Mouse (Mus musculus) ES-Bruce4 (cell line): ENCODE data around the gene Rasal2. TPM values are rescaled to one million over a fixed set of nuclear protein-coding genes. Genes with fewer than 3 reads are reported as not detected.

Experiments
- H3K27ac ChIP-seq: 2 replicates; pipeline ENCODE4 v1.5.1; 2012; ENCODE audit warnings: low read length, inconsistent platforms; ENCODE audit not compliant: insufficient read depth
- H3K27me3 ChIP-seq: 2 replicates; pipeline ENCODE4 v1.6.1; 2012; ENCODE audit warnings: mild to moderate bottlenecking, low read length, inconsistent platforms; ENCODE audit not compliant: control insufficient read depth, poor library complexity, insufficient read depth, severe bottlenecking
- H3K36me3 ChIP-seq: 2 replicates; pipeline ENCODE4 v1.6.1; 2012; ENCODE audit warnings: inconsistent platforms, mild to moderate bottlenecking, low read length, moderate library complexity; ENCODE audit not compliant: control insufficient read depth, poor library complexity, insufficient read depth, severe bottlenecking
- H3K4me1 ChIP-seq: one replicate; pipeline ENCODE4 v1.8.1; 2011; ENCODE audit warnings: low read length; ENCODE audit not compliant: control insufficient read depth, insufficient read depth
- H3K4me3 ChIP-seq: 2 replicates; pipeline ENCODE4 v1.5.1; 2011; ENCODE audit warnings: low read depth, mild to moderate bottlenecking, low read length
- H3K9ac ChIP-seq: 2 replicates; pipeline ENCODE4 v1.6.1; 2012; ENCODE audit warnings: low read depth, mild to moderate bottlenecking, inconsistent platforms; ENCODE audit not compliant: poor library complexity, severe bottlenecking
- H3K9me3 ChIP-seq: replicated peaks from 2 replicates; pipeline ENCODE4 v1.6.1; 2012; ENCODE audit warnings: mild to moderate bottlenecking, low read length, inconsistent platforms; ENCODE audit not compliant: control insufficient read depth, poor library complexity, insufficient read depth, severe bottlenecking
- CTCF ChIP-seq: IDR thresholded peaks from one replicate; pipeline ENCODE4 v1.8.1; 2011; ENCODE audit warnings: low read depth, low read length
- EP300 ChIP-seq: IDR thresholded peaks from 2 replicates; pipeline ENCODE4 v1.6.1; 2011; ENCODE audit warnings: low read depth, low read length; ENCODE audit not compliant: insufficient read depth
- POLR2A ChIP-seq: IDR thresholded peaks from one replicate; pipeline ENCODE4 v1.8.1; 2011; ENCODE audit warnings: low read length; ENCODE audit not compliant: insufficient read depth
- polyA plus RNA-seq: library from polyadenylated mRNA; stranded (reverse); fragments of >200 nt; gene quantifications from 2 replicates; pipeline ENCODE4 v1.2.4, GENCODE M21; 2011; ENCODE audit warnings: low read depth; ENCODE audit not compliant: missing spikeins, insufficient read depth, insufficient read length

The Rasal2 gene
- polyA plus RNA-seq, 1 experiment = 11.6 TPM

GRCm38 (mm10) chr1:157280781-157281180 lies 131.6 kb downstream of the Rasal2 start:
- Histone ChIP-seq H3K9me3 (no peaks in the 10 kb centered on the region), H3K4me1 (no peaks in the 10 kb centered on the region), H3K27ac (no peak overlapping the region), H3K9ac (no peak overlapping the region), H3K4me3 (no peak overlapping the region), H3K27me3 (no peaks in the 10 kb centered on the region), H3K36me3 (no peaks in the 10 kb centered on the region)
- TF ChIP-seq POLR2A (no peak), EP300 (no peak), CTCF (no peak)

- Histone ChIP-seq H3K9me3 (no peaks in the 10 kb centered on the region), H3K27ac (no peak overlapping the region), H3K9ac (no peak overlapping the region), H3K27me3 (no peaks in the 10 kb centered on the region), H3K4me1 (no peaks in the 10 kb centered on the region), H3K36me3 (no peaks in the 10 kb centered on the region), H3K4me3 (no peak overlapping the region)
- TF ChIP-seq POLR2A (no peak), CTCF (no peak), EP300 (no peak)
Measured at GRCm38 (mm10) chr1:157275672-157276307, 136.6 kb downstream of the Rasal2 start.

GRCm38 (mm10) chr1:157267894-157268293 lies 144.5 kb downstream of the Rasal2 start:
- H3K36me3 ChIP-seq = no peaks in the 10 kb centered on the region
- TF ChIP-seq POLR2A = no peak
- no peak for TF ChIP-seq EP300
- TF ChIP-seq CTCF = no peak
- no peak overlapping the region for H3K27ac ChIP-seq
- H3K9ac ChIP-seq = no peak overlapping the region
- H3K27me3 ChIP-seq = no peaks in the 10 kb centered on the region
- no peaks in the 10 kb centered on the region for H3K9me3 ChIP-seq
- H3K4me3 ChIP-seq = no peak overlapping the region
- no peaks in the 10 kb centered on the region for H3K4me1 ChIP-seq

- H3K4me1 ChIP-seq = no peaks in the 10 kb centered on the region
- no peak overlapping the region for H3K4me3 ChIP-seq
- H3K27ac ChIP-seq = no peak overlapping the region
- TF ChIP-seq EP300 (no peak), CTCF (no peak), POLR2A (no peak)
- no peaks in the 10 kb centered on the region for H3K9me3 ChIP-seq
- no peaks in the 10 kb centered on the region for H3K36me3 ChIP-seq
- no peak overlapping the region for H3K9ac ChIP-seq
- no peaks in the 10 kb centered on the region for H3K27me3 ChIP-seq
Measured at GRCm38 (mm10) chr1:157256562-157256961, 155.8 kb downstream of the Rasal2 start.

GRCm38 (mm10) chr1:157255776-157256175 lies 156.6 kb downstream of the Rasal2 start:
- Histone ChIP-seq H3K9me3 (no peaks in the 10 kb centered on the region), H3K27ac (no peak overlapping the region), H3K36me3 (no peaks in the 10 kb centered on the region), H3K27me3 (no peaks in the 10 kb centered on the region), H3K9ac (no peak overlapping the region), H3K4me3 (no peak overlapping the region), H3K4me1 (no peaks in the 10 kb centered on the region)
- no peak for TF ChIP-seq POLR2A
- no peak for TF ChIP-seq CTCF
- TF ChIP-seq EP300 = no peak

- H3K27ac ChIP-seq = no peak overlapping the region
- H3K27me3 ChIP-seq = no peaks in the 10 kb centered on the region
- H3K4me3 ChIP-seq = no peak overlapping the region
- H3K36me3 ChIP-seq = no peaks in the 10 kb centered on the region
- TF ChIP-seq EP300 (no peak), POLR2A (no peak), CTCF (no peak)
- H3K9me3 ChIP-seq = no peaks in the 10 kb centered on the region
- H3K4me1 ChIP-seq = no peaks in the 10 kb centered on the region
- no peak overlapping the region for H3K9ac ChIP-seq
Measured at GRCm38 (mm10) chr1:157253600-157254490, 158.6 kb downstream of the Rasal2 start.
